Mouse (Mus musculus) lung, embryonic 15.5 days (tissue): Measurements from ENCODE around the gene Tifab. TPM values are rescaled to one million over a fixed set of nuclear protein-coding genes. Genes with fewer than 3 reads are reported as not detected.
A peak's percentile ranks its signal among the peaks of the same experiment; 100 is the strongest.
"Not testable (repeated sequence)": the region's sequence is repeated elsewhere in the genome, so short reads cannot be mapped to it uniquely, and the experiment has no call there.

ENCODE experiments used
- ATAC-seq: fragments of 200-750 bp; cut with Nextera tagmentation; 2 replicates; pipeline ENCODE4 v1.8.0; 2017; ENCODE audit warnings: moderate number of reproducible peaks, borderline replicate concordance; ENCODE audit not compliant: low FRiP score, low TSS enrichment; ENCODE audit errors: extremely low read depth
- H3K27ac ChIP-seq: fragments of 300-500 bp; sonication (generic); 2 replicates; pipeline ENCODE4 v1.5.1; 2015; ENCODE audit warnings: moderate library complexity, mild to moderate bottlenecking, inconsistent platforms
- H3K27me3 ChIP-seq: fragments of 300-500 bp; sonication (generic); 2 replicates; pipeline ENCODE4 v1.6.1; 2015; ENCODE audit warnings: inconsistent platforms
- H3K36me3 ChIP-seq: fragments of 300-500 bp; sonication (generic); 2 replicates; pipeline ENCODE4 v1.6.1; 2015; ENCODE audit warnings: inconsistent platforms
- H3K4me1 ChIP-seq: fragments of 300-500 bp; sonication (generic); 2 replicates; pipeline ENCODE4 v1.6.1; 2015; ENCODE audit warnings: inconsistent platforms
- H3K4me2 ChIP-seq: fragments of 300-500 bp; sonication (generic); 2 replicates; pipeline ENCODE4 v1.6.1; 2015; ENCODE audit warnings: inconsistent platforms, mild to moderate bottlenecking, moderate library complexity
- H3K4me3 ChIP-seq: fragments of 300-500 bp; sonication (generic); 2 replicates; pipeline ENCODE4 v1.5.1; 2015; ENCODE audit warnings: mild to moderate bottlenecking, inconsistent platforms
- H3K9ac ChIP-seq: fragments of 300-500 bp; sonication (generic); 2 replicates; pipeline ENCODE4 v1.6.1; 2015; ENCODE audit warnings: inconsistent platforms
- H3K9me3 ChIP-seq: fragments of 300-500 bp; sonication (generic); 2 replicates; pipeline ENCODE4 v1.6.1; 2016; ENCODE audit warnings: inconsistent platforms
- WGBS: fragments of 180-500 bp; shearing (Covaris S2); methylation state at CpG from one replicate; pipeline ENCODE4 v1.1.7; 2015; 5-methylcytosine and 5-hydroxymethylcytosine counted together
- polyA plus RNA-seq: library from polyadenylated mRNA; unstranded; fragments of >200 nt; fragmentation: Nextera tagmentation; extraction: Ambion mirVana; gene quantifications from 2 replicates; pipeline ENCODE4 v1.2.1, GENCODE M21; 2015

Tifab gene
- polyA plus RNA-seq, 1 experiment from 2014 or later, result 3.1 TPM

DNA sequence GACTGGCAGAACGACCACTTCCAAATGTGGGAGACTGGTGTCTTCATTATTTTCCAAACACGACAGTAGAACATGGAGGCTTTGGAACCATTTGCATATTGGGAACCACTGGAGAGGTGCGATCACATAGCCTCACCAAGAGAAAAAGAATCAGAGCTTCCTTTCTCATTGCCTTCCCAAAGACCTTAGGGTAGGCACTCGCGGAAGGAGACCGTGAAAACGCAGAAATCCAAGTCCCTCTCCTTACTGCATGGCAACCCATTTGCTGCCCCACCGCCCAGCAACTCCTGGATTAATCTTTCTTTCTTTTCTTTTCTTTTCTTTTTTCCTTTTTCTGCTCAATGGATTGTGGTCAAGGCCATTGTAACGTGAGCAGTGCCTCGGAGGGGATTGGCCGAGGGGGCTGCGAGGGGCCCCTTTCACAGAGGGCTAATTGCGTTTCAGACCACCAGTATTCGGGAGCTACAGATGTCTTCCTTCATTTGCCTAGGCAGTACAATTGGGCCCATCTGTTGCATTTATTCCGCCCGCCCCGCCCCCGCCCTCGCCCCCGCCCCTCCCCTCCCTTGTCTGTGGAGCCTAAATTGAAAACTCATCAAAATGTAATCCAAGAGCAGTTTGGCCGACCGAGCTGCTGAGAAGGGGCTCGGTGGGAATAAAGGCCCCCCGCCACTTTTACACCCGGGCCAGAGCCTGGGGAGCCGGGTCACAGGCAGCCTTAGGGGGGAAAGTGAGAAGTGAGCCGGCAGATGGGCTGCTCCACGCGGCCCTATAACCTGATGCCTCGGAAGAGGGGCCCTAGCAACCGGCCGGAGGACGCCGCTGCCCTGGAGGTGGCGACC lies 29.8 kb upstream of the Tifab start:
- Histone ChIP-seq H3K4me1 (peaks cover 5% of the 10 kb centered on the region; the same call in 1 of the 2 replicates), H3K9ac (no peak overlapping the region), H3K36me3 (no peaks in the 10 kb centered on the region), H3K4me3 (peak overlapping the region; percentile 14; the same call in 1 of the 2 replicates), H3K9me3 (no peaks in the 10 kb centered on the region), H3K27ac (no peak overlapping the region), H3K27me3 (peaks cover 29% of the 10 kb centered on the region; the same call in 1 of the 2 replicates), H3K4me2 (peak overlapping the region; percentile 56)
- 7% methylated on average over 35 of the region's 35 CpGs for WGBS
- ATAC-seq, result peak; percentile 43; the same call in 1 of the 2 replicates

DNA sequence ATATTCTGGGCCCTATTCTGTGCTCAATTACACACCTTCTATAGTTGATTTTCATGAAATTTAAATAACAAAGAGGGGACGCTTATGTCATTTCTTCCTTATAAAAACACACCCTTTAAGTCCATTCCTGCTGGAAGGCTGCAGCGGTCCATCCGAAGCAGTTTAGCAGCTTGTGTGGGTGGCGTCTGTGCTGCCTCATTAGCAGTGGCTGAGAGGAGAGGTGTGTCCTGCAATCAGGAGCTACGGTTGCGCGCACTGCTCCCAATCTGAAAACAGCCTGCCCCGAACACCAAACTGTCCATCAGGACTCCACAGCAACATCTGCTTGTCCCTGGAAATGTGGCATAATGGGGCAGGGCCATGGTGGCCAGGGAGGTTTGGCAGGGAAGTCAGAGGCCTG lies 20.8 kb upstream of the Tifab start:
- H3K9me3 ChIP-seq, result no peaks in the 10 kb centered on the region
- H3K27me3 ChIP-seq, result peaks cover 12% of the 10 kb centered on the region; the same call in 1 of the 2 replicates
- no peak for ATAC-seq
- no peak overlapping the region for H3K27ac ChIP-seq
- no peak overlapping the region for H3K4me3 ChIP-seq
- H3K4me1 ChIP-seq, result no peaks in the 10 kb centered on the region
- no peak overlapping the region for H3K4me2 ChIP-seq
- no peak overlapping the region for H3K9ac ChIP-seq
- 76% methylated on average over 8 of the region's 8 CpGs for WGBS
- H3K36me3 ChIP-seq, result no peaks in the 10 kb centered on the region

DNA sequence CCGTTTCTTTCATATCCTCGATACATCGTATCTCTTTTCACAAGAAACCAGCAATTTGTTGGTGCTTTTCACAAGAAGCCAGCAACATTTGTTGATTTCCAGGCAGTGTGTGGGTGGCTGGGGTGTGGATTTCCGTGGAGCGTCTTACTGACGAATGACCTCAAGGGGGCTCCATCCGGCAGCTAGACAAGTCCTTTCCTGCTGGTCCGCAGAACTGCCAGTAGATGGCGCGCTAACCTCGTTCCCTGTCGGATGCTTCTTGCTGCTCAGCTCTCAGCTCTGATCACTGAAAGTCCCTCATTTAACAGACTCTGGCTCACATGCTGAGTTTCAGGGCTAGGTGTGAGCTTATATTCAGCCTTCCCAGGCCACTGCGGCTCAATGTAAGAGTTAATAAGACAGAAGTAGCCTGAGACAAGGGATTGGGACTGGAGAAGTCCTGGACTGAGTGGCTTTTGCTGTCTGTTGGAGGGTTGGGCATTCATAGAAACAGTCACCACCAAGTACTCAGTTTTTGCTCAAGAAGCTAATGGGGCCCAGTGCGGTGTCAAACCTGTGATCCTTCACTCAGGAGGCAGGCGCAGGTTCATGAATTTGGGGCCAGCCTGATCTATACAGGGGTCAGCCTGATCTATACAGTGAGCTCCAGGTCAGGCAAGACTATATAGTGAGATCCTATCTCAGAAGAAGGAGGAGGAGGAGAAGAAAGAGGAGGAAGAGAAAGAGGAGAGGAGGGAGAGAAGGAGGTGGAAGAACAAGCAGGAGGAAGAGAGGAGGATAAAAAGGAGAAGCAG lies 19.0 kb upstream of the Tifab start:
- Histone ChIP-seq H3K36me3 (no peaks in the 10 kb centered on the region), H3K9me3 (no peaks in the 10 kb centered on the region), H3K27me3 (peaks cover 12% of the 10 kb centered on the region; the same call in 1 of the 2 replicates), H3K4me1 (no peaks in the 10 kb centered on the region), H3K4me2 (peak overlapping the region; percentile 35), H3K9ac (no peak overlapping the region), H3K27ac (no peak overlapping the region), H3K4me3 (0 out of 2 replicates have a peak overlapping the region, but pooled peaks have one; percentile 2)
- ATAC-seq, result peak; percentile 42; the same call in 1 of the 2 replicates
- 10% methylated on average over 15 of the region's 15 CpGs for WGBS

DNA sequence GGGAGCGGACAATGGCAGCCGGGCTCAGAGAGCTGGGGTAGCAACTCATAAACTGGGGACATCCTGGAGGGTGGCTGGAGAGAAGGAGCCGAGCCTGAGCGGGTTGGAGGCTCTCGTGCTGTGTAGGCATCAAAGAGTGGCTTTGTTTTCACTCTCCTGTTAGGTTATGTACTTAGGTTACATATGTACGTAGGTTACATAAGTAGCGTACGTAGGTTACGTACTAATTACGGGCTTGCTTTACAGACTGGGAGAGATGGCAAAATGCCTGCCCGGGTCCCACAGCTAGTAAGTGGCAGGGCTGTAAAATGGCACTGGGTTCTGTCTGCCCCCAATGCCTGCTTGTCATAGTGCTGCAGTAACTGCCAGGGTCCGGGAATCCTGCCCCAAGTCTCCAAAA lies 18.3 kb upstream of the Tifab start:
- H3K27me3 ChIP-seq, result peaks cover 14% of the 10 kb centered on the region; the same call in 1 of the 2 replicates
- peak overlapping the region; percentile 35 for H3K4me2 ChIP-seq
- no peaks in the 10 kb centered on the region for H3K4me1 ChIP-seq
- no peaks in the 10 kb centered on the region for H3K9me3 ChIP-seq
- no peak for ATAC-seq
- WGBS, result 58% methylated on average over 12 of the region's 12 CpGs
- no peak overlapping the region for H3K9ac ChIP-seq
- H3K27ac ChIP-seq, result no peak overlapping the region
- 0 out of 2 replicates have a peak overlapping the region, but pooled peaks have one; percentile 2 for H3K4me3 ChIP-seq
- no peaks in the 10 kb centered on the region for H3K36me3 ChIP-seq

DNA sequence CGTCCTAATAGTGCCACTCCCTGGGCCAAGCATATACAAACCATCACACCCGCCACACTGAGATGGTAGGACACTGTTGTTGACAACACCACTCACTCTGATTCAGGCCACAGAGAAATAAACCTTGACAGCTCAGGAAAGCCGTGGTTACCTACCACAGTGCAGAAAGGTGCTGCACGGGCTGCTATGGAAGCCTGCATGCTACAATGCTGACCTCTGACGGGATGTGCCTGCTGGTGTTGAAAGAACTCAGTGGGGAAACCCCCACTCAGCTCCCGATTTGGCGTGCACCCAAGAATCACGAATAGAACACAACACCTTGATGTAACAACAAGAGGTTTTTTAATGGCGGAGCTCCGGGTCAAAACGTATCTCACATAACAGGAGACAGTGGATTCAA lies 17.1 kb upstream of the Tifab start:
- not testable (repeated sequence) for H3K9me3 ChIP-seq, ATAC-seq
- WGBS, result 78% methylated on average over 11 of the region's 11 CpGs

DNA sequence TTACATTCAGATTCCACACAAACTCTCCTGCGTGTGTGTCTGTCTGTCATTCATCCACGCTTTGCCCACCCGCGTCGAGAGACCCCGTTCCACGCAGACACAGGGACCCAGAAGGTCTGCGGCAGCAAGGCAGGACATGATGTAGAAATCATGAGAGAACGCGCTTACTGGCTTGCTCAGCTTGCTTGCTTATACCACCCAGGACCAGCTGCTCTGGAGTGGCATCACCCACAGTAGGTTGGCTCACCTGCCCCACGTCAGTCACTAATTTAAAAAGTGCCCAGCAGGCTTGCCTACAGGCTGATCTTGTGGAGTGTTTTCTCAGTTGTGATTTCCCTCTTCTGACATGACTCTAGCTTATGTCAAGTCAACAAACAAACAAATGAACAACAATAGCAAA lies 15.5 kb upstream of the Tifab start:
- H3K4me1 ChIP-seq, ATAC-seq, H3K4me3 ChIP-seq, H3K4me2 ChIP-seq, H3K27me3 ChIP-seq, H3K9ac ChIP-seq, H3K9me3 ChIP-seq, H3K27ac ChIP-seq, H3K36me3 ChIP-seq: not testable (repeated sequence)
- WGBS, result 85% methylated on average over 11 of the region's 11 CpGs

More for the DNA sequence above, 17.1 kb upstream of the Tifab start:
- not testable (repeated sequence) for H3K36me3 ChIP-seq, H3K4me3 ChIP-seq, H3K4me2 ChIP-seq, H3K4me1 ChIP-seq, H3K9ac ChIP-seq, H3K27ac ChIP-seq
- peaks cover 14% of the 10 kb centered on the region; the same call in 1 of the 2 replicates for H3K27me3 ChIP-seq

DNA sequence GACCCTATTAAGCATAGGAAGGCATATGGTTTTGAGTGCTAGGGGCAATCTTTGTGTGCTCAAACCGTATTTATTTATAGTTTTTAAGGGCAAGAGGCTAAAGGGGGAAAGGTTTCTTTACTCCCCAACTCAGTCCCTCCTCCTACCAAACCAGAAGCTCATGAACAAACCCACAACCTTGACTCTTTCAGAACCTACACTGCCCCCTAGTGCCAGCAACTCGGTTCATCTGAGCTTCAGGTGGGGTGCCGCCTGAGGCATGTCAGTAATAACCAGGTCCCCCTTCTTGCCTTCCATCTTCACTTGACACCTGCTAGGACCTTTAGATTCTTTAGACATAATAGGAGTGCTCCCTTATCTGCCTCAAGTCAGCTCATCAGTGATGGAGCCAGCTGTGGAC lies 12.5 kb upstream of the Tifab start:
- ATAC-seq, result no peak
- H3K4me3 ChIP-seq, result no peak overlapping the region
- H3K4me1 ChIP-seq, result no peaks in the 10 kb centered on the region
- no peaks in the 10 kb centered on the region for H3K9me3 ChIP-seq
- no peak overlapping the region for H3K4me2 ChIP-seq
- H3K27me3 ChIP-seq, result peaks cover 2% of the 10 kb centered on the region; the same call in 1 of the 2 replicates
- no peak overlapping the region for H3K9ac ChIP-seq
- no peaks in the 10 kb centered on the region for H3K36me3 ChIP-seq
- no peak overlapping the region for H3K27ac ChIP-seq
- 27% methylated on average over 3 of the region's 3 CpGs for WGBS

DNA sequence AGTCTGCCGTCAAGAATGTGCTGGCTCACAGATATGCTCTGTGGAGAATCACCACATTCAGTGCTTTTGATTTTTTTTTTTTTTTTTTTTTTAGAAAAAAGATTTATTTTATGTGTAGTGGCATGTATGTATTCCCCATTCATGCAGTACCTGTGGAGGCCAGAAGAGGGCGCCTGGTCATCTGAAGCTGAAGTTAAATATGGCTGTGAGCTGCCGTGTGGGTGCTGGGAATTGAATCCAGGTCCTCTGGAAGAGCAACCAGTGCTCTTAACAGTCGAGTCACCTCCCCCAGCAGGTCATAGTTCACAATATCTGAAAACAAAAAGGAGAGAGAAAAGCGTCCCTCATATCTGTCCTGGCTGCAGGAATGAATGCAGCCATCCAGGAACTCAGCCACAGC lies 11.0 kb upstream of the Tifab start:
- no peaks in the 10 kb centered on the region for H3K9me3 ChIP-seq

DNA sequence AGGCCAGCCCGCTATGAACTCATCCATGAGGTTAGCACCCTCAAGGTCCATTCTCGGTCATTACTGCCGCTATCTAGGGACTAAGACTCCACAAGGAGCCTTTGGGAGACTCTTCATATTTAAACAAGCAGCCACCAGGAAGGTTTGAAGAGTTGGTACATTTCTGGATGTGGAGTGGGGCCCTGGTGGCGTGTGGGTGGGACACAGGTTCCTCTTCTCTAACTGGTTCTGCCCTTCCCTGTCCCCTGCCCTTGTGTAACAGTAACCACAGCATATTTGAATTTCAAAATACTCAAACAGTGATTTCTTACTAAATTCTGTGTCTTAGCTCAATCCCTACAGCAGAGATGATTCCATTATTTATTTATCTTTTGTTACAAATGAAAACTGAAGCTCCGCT lies 5.0 kb upstream of the Tifab start:
- 77% methylated on average over 5 of the region's 5 CpGs for whole genome bisulfite sequencing
- H3K9me3 ChIP-seq, result no peaks in the 10 kb centered on the region
- H3K4me1 ChIP-seq, result no peaks in the 10 kb centered on the region
- ATAC-seq, result no peak
- H3K27me3 ChIP-seq, result no peaks in the 10 kb centered on the region
- no peak overlapping the region for H3K4me3 ChIP-seq
- no peaks in the 10 kb centered on the region for H3K36me3 ChIP-seq
- H3K27ac ChIP-seq, result no peak overlapping the region
- no peak overlapping the region for H3K9ac ChIP-seq
- no peak overlapping the region for H3K4me2 ChIP-seq

More for the DNA sequence above, 11.0 kb upstream of the Tifab start:
- ATAC-seq, result no peak
- Histone ChIP-seq H3K9ac (no peak overlapping the region), H3K36me3 (no peaks in the 10 kb centered on the region), H3K4me1 (no peaks in the 10 kb centered on the region), H3K4me3 (no peak overlapping the region), H3K27me3 (peaks cover 2% of the 10 kb centered on the region; the same call in 1 of the 2 replicates), H3K27ac (no peak overlapping the region), H3K4me2 (no peak overlapping the region)
- WGBS, result 80% methylated on average over 5 of the region's 5 CpGs

DNA sequence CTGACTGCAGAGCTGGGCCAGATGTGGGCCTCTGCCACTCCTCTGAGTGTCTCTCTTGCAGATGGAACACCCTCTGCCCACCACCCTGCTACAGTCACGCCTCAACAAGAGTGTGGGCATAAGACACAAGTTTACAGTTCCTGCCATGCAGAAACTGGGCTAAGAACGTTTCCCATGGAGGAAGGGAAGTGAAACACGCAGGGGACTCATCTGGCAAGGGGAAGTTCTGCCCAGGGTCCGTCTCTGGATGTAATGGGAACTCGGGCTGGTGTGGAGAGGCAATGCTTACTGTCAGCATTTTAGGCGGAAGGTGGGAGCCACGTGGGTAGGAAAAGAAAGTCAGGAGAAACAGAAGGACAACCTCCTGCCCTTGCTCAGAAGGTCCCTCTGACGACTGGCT lies 2.7 kb upstream of the Tifab start:
- H3K4me2 ChIP-seq, result no peak overlapping the region
- ATAC-seq, result no peak
- H3K27ac ChIP-seq, result no peak overlapping the region
- 61% methylated on average over 8 of the region's 8 CpGs for WGBS
- no peaks in the 10 kb centered on the region for H3K4me1 ChIP-seq
- H3K9me3 ChIP-seq, result no peaks in the 10 kb centered on the region
- H3K27me3 ChIP-seq, result no peaks in the 10 kb centered on the region
- no peak overlapping the region for H3K4me3 ChIP-seq
- H3K36me3 ChIP-seq, result no peaks in the 10 kb centered on the region
- H3K9ac ChIP-seq, result no peak overlapping the region

DNA sequence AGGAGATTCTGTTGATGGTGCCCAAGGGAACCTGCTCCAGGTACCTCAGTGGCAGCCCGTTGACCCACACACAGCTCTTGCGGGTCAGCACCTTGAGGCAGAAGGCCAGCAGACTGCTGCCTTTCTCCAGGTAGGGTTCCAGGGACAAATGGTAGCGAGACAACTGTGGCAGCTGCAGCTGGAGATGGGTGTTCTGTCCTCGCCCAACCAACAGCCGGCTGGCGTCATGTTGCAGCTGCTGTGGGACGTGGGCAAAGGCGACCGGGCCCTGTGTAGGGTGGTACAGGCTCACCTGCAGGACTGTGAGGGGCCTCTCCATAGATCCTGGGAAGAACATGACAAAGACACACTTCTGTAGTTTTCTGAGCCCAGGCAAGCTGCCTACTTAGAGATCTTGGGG lies 2.4 kb downstream of the Tifab start:
- Histone ChIP-seq H3K4me3 (no peak overlapping the region), H3K27me3 (peaks cover 4% of the 10 kb centered on the region; the same call in 1 of the 2 replicates), H3K4me2 (no peak overlapping the region), H3K4me1 (no peaks in the 10 kb centered on the region), H3K27ac (no peak overlapping the region), H3K9me3 (no peaks in the 10 kb centered on the region), H3K36me3 (no peaks in the 10 kb centered on the region), H3K9ac (no peak overlapping the region)
- WGBS, result 81% methylated on average over 9 of the region's 9 CpGs
- no peak for ATAC-seq

DNA sequence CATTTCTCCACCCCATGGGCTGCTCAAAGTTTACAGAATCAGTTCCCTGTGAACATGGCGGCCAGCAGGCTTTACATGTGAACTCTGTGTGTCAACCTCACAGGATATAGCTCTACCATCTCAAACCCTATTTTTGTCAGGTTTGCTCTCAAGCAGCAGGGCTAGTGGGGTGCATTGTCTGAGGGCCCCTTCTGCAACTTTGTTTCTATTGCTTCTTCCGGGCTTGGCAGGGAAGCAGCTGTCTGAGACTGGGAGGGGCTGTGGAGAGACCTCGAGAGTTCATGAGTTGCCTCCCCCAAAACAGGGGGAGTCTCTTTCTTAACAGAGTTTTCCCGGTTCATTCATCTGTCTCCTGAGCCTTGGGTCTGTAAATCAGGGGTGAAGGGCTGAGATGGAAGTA lies 2.8 kb downstream of the Tifab start:
- Histone ChIP-seq H3K9ac (no peak overlapping the region), H3K27ac (no peak overlapping the region), H3K36me3 (no peaks in the 10 kb centered on the region), H3K4me1 (no peaks in the 10 kb centered on the region), H3K4me2 (no peak overlapping the region), H3K9me3 (no peaks in the 10 kb centered on the region), H3K27me3 (peaks cover 4% of the 10 kb centered on the region; the same call in 1 of the 2 replicates), H3K4me3 (no peak overlapping the region)
- WGBS, result 55% methylated on average over 4 of the region's 4 CpGs
- no peak for ATAC-seq
